23 mouse cellular contexts compared by ENCODE assay signal in genomic region chr3:40355103-40355502, GRCm38 (mm10).
DNase-seq lines count a peak whose midpoint lies in the region; ATAC-seq lines count a peak whose summit lies in the region.
"Had no signal": no experiment of that assay in that cellular context is flagged by ENCODE, and none has a peak within 500 bp of the region (broad histone marks: within the 10 kb centered on the region; RNA-seq: fewer than 3 reads in every experiment).

No protein-coding gene starts in this region.

- H3K9me3 ChIP-seq in forebrain, embryonic 14.5 days (replicated peaks; ENCODE audit: control insufficient read depth, low read length): no peaks in the 10 kb centered on the region
- no peaks in the 10 kb centered on the region for H3K9me3 ChIP-seq in forebrain, embryonic 16.5 days (ENCODE audit: control insufficient read depth, low read length)
- H3K9me3 ChIP-seq in midbrain, embryonic 11.5 days (ENCODE audit: control insufficient read depth, low read length): no peaks in the 10 kb centered on the region
- H3K9me3 ChIP-seq in midbrain, embryonic 16.5 days (replicated peaks; ENCODE audit: control insufficient read depth, low read length, poor library complexity, severe bottlenecking): no peaks in the 10 kb centered on the region
- H3K9me3 ChIP-seq: heart, embryonic 15.5 days; limb, embryonic 15.5 days; neural tube, embryonic 12.5 days had no signal

- H3K27me3 ChIP-seq in forebrain, embryonic 14.5 days (replicated peaks; ENCODE audit: control insufficient read depth, insufficient read depth, low read length): no peaks in the 10 kb centered on the region
- H3K27me3 ChIP-seq in forebrain, embryonic 16.5 days (replicated peaks; ENCODE audit: control insufficient read depth, insufficient read depth, low read length): no peaks in the 10 kb centered on the region
- no peaks in the 10 kb centered on the region for H3K27me3 ChIP-seq in midbrain, embryonic 11.5 days (ENCODE audit: control insufficient read depth, insufficient read depth, low read length)
- no peaks in the 10 kb centered on the region for H3K27me3 ChIP-seq in midbrain, embryonic 16.5 days (ENCODE audit: control insufficient read depth, insufficient read depth, low read depth, low read length)
- H3K27me3 ChIP-seq: heart, embryonic 15.5 days; limb, embryonic 15.5 days; neural tube, embryonic 12.5 days had no signal

- H3K4me2 ChIP-seq in forebrain, embryonic 14.5 days (ENCODE audit: low read length): no peak overlapping the region
- no peak overlapping the region for H3K4me2 ChIP-seq in forebrain, embryonic 16.5 days (ENCODE audit: low read length)
- H3K4me2 ChIP-seq in midbrain, embryonic 11.5 days: no peak overlapping the region
- no peak overlapping the region for H3K4me2 ChIP-seq in midbrain, embryonic 16.5 days (ENCODE audit: low read length)
- H3K4me2 ChIP-seq: heart, embryonic 15.5 days; limb, embryonic 15.5 days; lung, embryonic 14.5 days; neural tube, embryonic 12.5 days had no signal

- H3K36me3 ChIP-seq in forebrain, embryonic 14.5 days (ENCODE audit: control insufficient read depth, insufficient read depth, low read length): no peaks in the 10 kb centered on the region
- H3K36me3 ChIP-seq in forebrain, embryonic 16.5 days (ENCODE audit: control insufficient read depth, insufficient read depth): no peaks in the 10 kb centered on the region
- H3K36me3 ChIP-seq in midbrain, embryonic 11.5 days (ENCODE audit: control insufficient read depth, insufficient read depth, low read length): no peaks in the 10 kb centered on the region
- no peaks in the 10 kb centered on the region for H3K36me3 ChIP-seq in midbrain, embryonic 16.5 days (ENCODE audit: control insufficient read depth, insufficient read depth, low read length)
- H3K36me3 ChIP-seq: heart, embryonic 15.5 days; limb, embryonic 15.5 days; neural tube, embryonic 12.5 days had no signal

- H3K4me1 ChIP-seq in forebrain, embryonic 14.5 days (ENCODE audit: control insufficient read depth, insufficient read depth, low read length): no peaks in the 10 kb centered on the region
- no peaks in the 10 kb centered on the region for H3K4me1 ChIP-seq in forebrain, embryonic 16.5 days (replicated peaks; ENCODE audit: control insufficient read depth, insufficient read depth, low read length)
- H3K4me1 ChIP-seq in midbrain, embryonic 11.5 days (ENCODE audit: control insufficient read depth, insufficient read depth, low read length): peaks cover 2% of the 10 kb centered on the region; the same call in 1 of the 2 replicates
- H3K4me1 ChIP-seq in midbrain, embryonic 16.5 days (ENCODE audit: control insufficient read depth, insufficient read depth, low read length): peaks cover 2% of the 10 kb centered on the region; the same call in 1 of the 2 replicates
- H3K4me1 ChIP-seq: heart, embryonic 15.5 days; limb, embryonic 15.5 days; neural tube, embryonic 12.5 days had no signal

- DNase-seq in forebrain, embryonic 14.5 days (ENCODE audit: low spot score): peak; percentile 1
- peak; percentile 85 for DNase-seq in midbrain, embryonic 11.5 days (ENCODE audit: low spot score, missing footprints)
- peak; percentile 7 for DNase-seq in embryo, embryonic 9.5 days (ENCODE audit: extremely low spot score)
- no peak for DNase-seq in layer of hippocampus, adult 11-12 months (ENCODE audit: low spot score)
- no peak for DNase-seq in right cerebral cortex, postnatal 14 days
- DNase-seq: adrenal gland, postnatal 14 days; cerebellum, adult 8-10 months; cerebellum, postnatal 36 days; heart, postnatal 36 days; kidney, adult 18-20 months; left cerebral cortex, postnatal 4 days; lung, embryonic 14.5 days; spleen, adult 18-20 months had no signal

- H3K4me3 ChIP-seq in forebrain, embryonic 14.5 days (ENCODE audit: low read depth, low read length): no peak overlapping the region
- no peak overlapping the region for H3K4me3 ChIP-seq in forebrain, embryonic 16.5 days (replicated peaks; ENCODE audit: low read length)
- H3K4me3 ChIP-seq in midbrain, embryonic 11.5 days (ENCODE audit: low read depth, low read length): no peak overlapping the region
- no peak overlapping the region for H3K4me3 ChIP-seq in midbrain, embryonic 16.5 days (ENCODE audit: low read depth, low read length)
- H3K4me3 ChIP-seq: heart, embryonic 15.5 days; left cerebral cortex, adult 2 months; limb, embryonic 15.5 days; neural tube, embryonic 12.5 days had no signal

- 41% methylated on average over 4 of the region's 4 CpGs for WGBS in forebrain, embryonic 14.5 days
- 32% methylated on average over 4 of the region's 4 CpGs for WGBS in forebrain, embryonic 16.5 days
- 34% methylated on average over 4 of the region's 4 CpGs for WGBS in midbrain, embryonic 11.5 days
- WGBS in midbrain, embryonic 16.5 days: 15% methylated on average over 4 of the region's 4 CpGs

- H3K9ac ChIP-seq in forebrain, embryonic 14.5 days (ENCODE audit: low read length): no peak overlapping the region
- H3K9ac ChIP-seq in forebrain, embryonic 16.5 days (replicated peaks; ENCODE audit: low read depth, low read length): no peak overlapping the region
- H3K9ac ChIP-seq in midbrain, embryonic 11.5 days (ENCODE audit: low read length): no peak overlapping the region
- no peak overlapping the region for H3K9ac ChIP-seq in midbrain, embryonic 16.5 days (ENCODE audit: low read depth, low read length)
- H3K9ac ChIP-seq: heart, embryonic 15.5 days; limb, embryonic 15.5 days; liver, embryonic 14.5 days; lung, embryonic 14.5 days; neural tube, embryonic 12.5 days had no signal

- ATAC-seq in forebrain, embryonic 14.5 days: no peak
- no peak for ATAC-seq in forebrain, embryonic 16.5 days
- ATAC-seq in midbrain, embryonic 11.5 days (ENCODE audit: low FRiP score): peak; percentile 72
- no peak for ATAC-seq in midbrain, embryonic 16.5 days
- ATAC-seq: CD4-positive, CD25-positive, alpha-beta regulatory T cell, adult 4 months; inflammation-experienced regulatory T-cells, adult 6 months had no signal

- H3K27ac ChIP-seq in forebrain, embryonic 14.5 days (ENCODE audit: low read depth, low read length): no peak overlapping the region
- H3K27ac ChIP-seq in forebrain, embryonic 16.5 days (ENCODE audit: low read length): no peak overlapping the region
- no peak overlapping the region; the same call in 1 of the 2 replicates for H3K27ac ChIP-seq in midbrain, embryonic 11.5 days (ENCODE audit: low read depth, low read length)
- H3K27ac ChIP-seq in midbrain, embryonic 16.5 days (ENCODE audit: low read length): no peak overlapping the region
- H3K27ac ChIP-seq: heart, embryonic 15.5 days; kidney, postnatal 0 days; left cerebral cortex, adult 2 months; limb, embryonic 15.5 days; liver, embryonic 14.5 days; neural tube, embryonic 12.5 days had no signal

Comparison
In these comparisons a context has a peak if more than half of its experiments do, and no peak if none do; other contexts are left out.
1. DNase-seq: peak in forebrain, embryonic 14.5 days (single experiment), midbrain, embryonic 11.5 days (single experiment) and embryo, embryonic 9.5 days (single experiment); none in layer of hippocampus, adult 11-12 months (single experiment) and right cerebral cortex, postnatal 14 days (single experiment).